30 mouse cellular contexts compared by ENCODE assay signal in genomic region chr3:123404945-123405344, GRCm38 (mm10). TPM values are rescaled to one million over a fixed set of nuclear protein-coding genes. Genes with fewer than 3 reads are reported as not detected.
DNase-seq lines count a peak whose midpoint lies in the region; ATAC-seq and TF ChIP-seq lines count a peak whose summit lies in the region.
"Had no signal": no experiment of that assay in that cellular context is flagged by ENCODE, and none has a peak within 500 bp of the region (broad histone marks: within the 10 kb centered on the region; RNA-seq: fewer than 3 reads in every experiment).

No protein-coding gene starts in this region.

- WGBS in liver, embryonic 11.5 days, result 61% methylated on average over 3 of the region's 3 CpGs
- 56% methylated on average over 3 of the region's 3 CpGs for WGBS in intestine, postnatal 0 days

- ATAC-seq in liver, embryonic 11.5 days (replicated peaks; ENCODE audit: low FRiP score), result peak; percentile 90
- ATAC-seq in common myeloid progenitor, adult 5-6 weeks (replicated peaks; ENCODE audit: low read depth, poor library complexity, severe bottlenecking), result 0 out of 2 replicates have a peak, but pooled peaks have one; percentile 42
- peak; percentile 69 for ATAC-seq in intestine, postnatal 0 days
- 0 out of 2 replicates have a peak, but pooled peaks have one; percentile 18 for ATAC-seq in megakaryocyte, adult 5-6 weeks (ENCODE audit: poor library complexity, severe bottlenecking)
- ATAC-seq: forebrain, embryonic 14.5 days had no signal

- no peak overlapping the region for H3K9ac ChIP-seq in liver, embryonic 11.5 days (ENCODE audit: low read depth, low read length)
- no peak overlapping the region for H3K9ac ChIP-seq in intestine, postnatal 0 days (ENCODE audit: low read depth, low read length)
- H3K9ac ChIP-seq: embryonic facial prominence, embryonic 12.5 days; hindbrain, embryonic 15.5 days; limb, embryonic 13.5 days; midbrain, embryonic 12.5 days; neural tube, embryonic 13.5 days; stomach, embryonic 15.5 days had no signal

- TF ChIP-seq CTCF in intestine, postnatal 0 days (IDR thresholded peaks at IDR 0.05; ENCODE audit: low read depth), result no peak

- no peaks in the 10 kb centered on the region for H3K27me3 ChIP-seq in liver, embryonic 11.5 days (replicated peaks; ENCODE audit: control insufficient read depth, insufficient read depth, low read length)
- H3K27me3 ChIP-seq in intestine, postnatal 0 days (replicated peaks; ENCODE audit: control insufficient read depth, insufficient read depth, low read length), result no peaks in the 10 kb centered on the region
- H3K27me3 ChIP-seq: CH12.LX; embryonic facial prominence, embryonic 12.5 days; hindbrain, embryonic 15.5 days; limb, embryonic 13.5 days; midbrain, embryonic 12.5 days; neural tube, embryonic 13.5 days; stomach, embryonic 15.5 days had no signal

- no peaks in the 10 kb centered on the region for H3K4me1 ChIP-seq in liver, embryonic 11.5 days (replicated peaks; ENCODE audit: control insufficient read depth, insufficient read depth, low read length)
- no peaks in the 10 kb centered on the region for H3K4me1 ChIP-seq in intestine, postnatal 0 days (replicated peaks; ENCODE audit: control insufficient read depth, insufficient read depth, low read length)
- H3K4me1 ChIP-seq: embryonic facial prominence, embryonic 12.5 days; hindbrain, embryonic 10.5 days; hindbrain, embryonic 15.5 days; limb, embryonic 13.5 days; midbrain, embryonic 12.5 days; neural tube, embryonic 13.5 days; stomach, embryonic 15.5 days had no signal

- no peak overlapping the region for H3K4me2 ChIP-seq in liver, embryonic 11.5 days
- H3K4me2 ChIP-seq in intestine, postnatal 0 days (replicated peaks; ENCODE audit: low read depth), result no peak overlapping the region
- H3K4me2 ChIP-seq: embryonic facial prominence, embryonic 12.5 days; heart, embryonic 11.5 days; hindbrain, embryonic 15.5 days; limb, embryonic 13.5 days; midbrain, embryonic 12.5 days; neural tube, embryonic 13.5 days; stomach, embryonic 15.5 days had no signal

- DNase-seq in liver, embryonic 11.5 days (ENCODE audit: low spot score), result no peak
- no peak for DNase-seq in liver
- no peak for DNase-seq in right cerebral cortex, postnatal 4 days
- no peak for DNase-seq in heart, postnatal 14 days
- DNase-seq in heart, adult 11 months, result no peak
- DNase-seq: adrenal gland, postnatal 14 days; cerebellum, adult 11 months; cerebellum, adult 9-10 months; cerebellum, postnatal 36 days; embryo, embryonic 11 days; gastrocnemius, postnatal 14 days; kidney, postnatal 10 days; lung, adult 2 months; lung, postnatal 10 days; thymus, postnatal 14 days had no signal

- H3K27ac ChIP-seq in liver, embryonic 11.5 days (ENCODE audit: low read depth, low read length), result no peak overlapping the region
- H3K27ac ChIP-seq in intestine, postnatal 0 days (ENCODE audit: low read depth, low read length), result no peak overlapping the region
- H3K27ac ChIP-seq: embryonic facial prominence, embryonic 12.5 days; hindbrain, embryonic 10.5 days; hindbrain, embryonic 15.5 days; limb, embryonic 13.5 days; macrophage; midbrain, embryonic 12.5 days; neural tube, embryonic 13.5 days; stomach, embryonic 15.5 days had no signal

- H3K4me3 ChIP-seq in liver, embryonic 11.5 days (ENCODE audit: low read depth, low read length), result no peak overlapping the region
- no peak overlapping the region for H3K4me3 ChIP-seq in intestine, postnatal 0 days (ENCODE audit: low read depth, low read length)
- H3K4me3 ChIP-seq: embryonic facial prominence, embryonic 12.5 days; hindbrain, embryonic 10.5 days; hindbrain, embryonic 15.5 days; limb, embryonic 13.5 days; midbrain, embryonic 12.5 days; neural tube, embryonic 13.5 days; stomach, embryonic 15.5 days had no signal

- intact Hi-C loops in heart, postnatal 14 days (cut with DNase I), result no loop called here

- H3K36me3 ChIP-seq in liver, embryonic 11.5 days (ENCODE audit: control insufficient read depth, insufficient read depth, low read length), result no peaks in the 10 kb centered on the region
- H3K36me3 ChIP-seq in intestine, postnatal 0 days (ENCODE audit: control insufficient read depth, insufficient read depth), result no peaks in the 10 kb centered on the region
- H3K36me3 ChIP-seq: embryonic facial prominence, embryonic 12.5 days; hindbrain, embryonic 10.5 days; hindbrain, embryonic 15.5 days; limb, embryonic 13.5 days; midbrain, embryonic 12.5 days; neural tube, embryonic 13.5 days; stomach, embryonic 15.5 days had no signal

- no peaks in the 10 kb centered on the region for H3K9me3 ChIP-seq in liver, embryonic 11.5 days (ENCODE audit: control insufficient read depth, low read length)
- H3K9me3 ChIP-seq in intestine, postnatal 0 days (ENCODE audit: control insufficient read depth), result no peaks in the 10 kb centered on the region
- H3K9me3 ChIP-seq: embryonic facial prominence, embryonic 12.5 days; hindbrain, embryonic 10.5 days; hindbrain, embryonic 15.5 days; limb, embryonic 13.5 days; midbrain, embryonic 12.5 days; neural tube, embryonic 13.5 days; stomach, embryonic 15.5 days had no signal

RNA-seq across cellular contexts. Expression of gene Mettl14, which starts 19.0 kb away (rescaled TPM):
- 17.9 and 18.2 TPM in 2 replicates for polyA plus RNA-seq in liver, embryonic 11.5 days (2014; fragmentation: Nextera tagmentation; extraction: Ambion mirVana)
- 37.4 and 47.7 TPM in 2 replicates for total RNA-seq in common myeloid progenitor, adult 5-6 weeks (2017)
- polyA plus RNA-seq in intestine, postnatal 0 days (2015; fragmentation: Nextera tagmentation; extraction: Ambion mirVana), result 11.1 and 11.7 TPM in 2 replicates
- total RNA-seq in megakaryocyte, adult 5-6 weeks (2015), result 13.0 and 17.3 TPM in 2 replicates
- 14.7 and 20.0 TPM in 2 replicates for total RNA-seq in megakaryocyte, adult 5-6 weeks (2017)
- 10 to 100 TPM; 10.1 to 10.8 TPM for total RNA-seq in heart, postnatal 14 days (2021)

RNA-seq across cellular contexts. Expression of gene Prss12, which starts 41.8 kb away (rescaled TPM):
- polyA plus RNA-seq in liver, embryonic 11.5 days (2014; fragmentation: Nextera tagmentation; extraction: Ambion mirVana), result 1.2 and 1.4 TPM in 2 replicates
- not detected in 2 replicates for total RNA-seq in common myeloid progenitor, adult 5-6 weeks (2017)
- polyA plus RNA-seq in intestine, postnatal 0 days (2015; fragmentation: Nextera tagmentation; extraction: Ambion mirVana), result 5.9 and 6.4 TPM in 2 replicates
- 0.16 TPM in 1 of 2 replicates, not detected in the other for total RNA-seq in megakaryocyte, adult 5-6 weeks (2015)
- 0.26 TPM in 1 of 2 replicates, not detected in the other for total RNA-seq in megakaryocyte, adult 5-6 weeks (2017)
- total RNA-seq in heart, postnatal 14 days (2021), result 1 to 10 TPM in 1 of 2 experiments, under 1 TPM in 1; 0.80 to 1.7 TPM
- total RNA-seq: granulocyte monocyte progenitor cell, adult 5-6 weeks had no signal
- polyA plus RNA-seq: macrophage had no signal

Comparison
In these comparisons a context has a peak if more than half of its experiments do, and no peak if none do; other contexts are left out.
1. ATAC-seq: peak in every context shown above with its lines; median percentile 90 in liver, embryonic 11.5 days; 69 in intestine, postnatal 0 days; 42 in common myeloid progenitor, adult 5-6 weeks; 18 in megakaryocyte, adult 5-6 weeks.